15 mouse cellular contexts compared by ENCODE assay signal in genomic region chr2:167453814-167454213, GRCm38 (mm10). TPM values are rescaled to one million over a fixed set of nuclear protein-coding genes. Genes with fewer than 3 reads are reported as not detected.
A peak's percentile ranks its signal among the peaks of the same experiment; 100 is the strongest.
DNase-seq lines count a peak whose midpoint lies in the region; ATAC-seq and TF ChIP-seq lines count a peak whose summit lies in the region.
"Had no signal": no experiment of that assay in that cellular context is flagged by ENCODE, and none has a peak within 500 bp of the region (broad histone marks: within the 10 kb centered on the region; RNA-seq: fewer than 3 reads in every experiment).

No protein-coding gene starts in this region.

- ATAC-seq in kidney, embryonic 14.5 days (ENCODE audit: low FRiP score, low TSS enrichment) = no peak
- ATAC-seq in midbrain, postnatal 0 days (ENCODE audit: low FRiP score) = no peak
- ATAC-seq in midbrain, embryonic 16.5 days = no peak

- H3K4me3 ChIP-seq in kidney, embryonic 14.5 days (ENCODE audit: low read length) = no peak overlapping the region
- H3K4me3 ChIP-seq in midbrain, postnatal 0 days (ENCODE audit: low read depth, low read length) = no peak overlapping the region
- no peak overlapping the region for H3K4me3 ChIP-seq in midbrain, embryonic 16.5 days (ENCODE audit: low read depth, low read length)
- H3K4me3 ChIP-seq: embryonic facial prominence, embryonic 13.5 days; myocyte had no signal

- H3K9ac ChIP-seq in kidney, embryonic 14.5 days (ENCODE audit: low read depth, low read length) = no peak overlapping the region
- H3K9ac ChIP-seq in midbrain, postnatal 0 days (replicated peaks; ENCODE audit: low read length, poor library complexity, severe bottlenecking) = no peak overlapping the region
- no peak overlapping the region for H3K9ac ChIP-seq in midbrain, embryonic 16.5 days (ENCODE audit: low read depth, low read length)
- H3K9ac ChIP-seq: embryonic facial prominence, embryonic 13.5 days; hindbrain, embryonic 14.5 days had no signal

- no peaks in the 10 kb centered on the region for H3K27me3 ChIP-seq in kidney, embryonic 14.5 days (ENCODE audit: control insufficient read depth, insufficient read depth, low read length)
- H3K27me3 ChIP-seq in midbrain, postnatal 0 days (ENCODE audit: insufficient read depth, low read length) = no peaks in the 10 kb centered on the region
- H3K27me3 ChIP-seq in midbrain, embryonic 16.5 days (ENCODE audit: control insufficient read depth, insufficient read depth, low read depth, low read length) = no peaks in the 10 kb centered on the region
- H3K27me3 ChIP-seq: embryonic facial prominence, embryonic 13.5 days had no signal

- WGBS in kidney, embryonic 14.5 days = 79% methylated on average over 3 of the region's 3 CpGs
- 71% methylated on average over 3 of the region's 3 CpGs for WGBS in midbrain, postnatal 0 days
- 82% methylated on average over 3 of the region's 3 CpGs for WGBS in midbrain, embryonic 16.5 days

- DNase-seq in cerebellum, adult 11-12 months = peak; percentile 67
- DNase-seq in cerebellum, adult 11 months = no peak
- DNase-seq in kidney, postnatal 36 days = peak; percentile 35 to 67
- peak; percentile 42 for DNase-seq in midbrain, postnatal 0 days (ENCODE audit: low spot score)
- peak; percentile 56 to 77 for DNase-seq in cerebellum, postnatal 25 days
- DNase-seq in left cerebral cortex, adult 8-10 months (ENCODE audit: low spot score in 2 of 2) = no peak
- DNase-seq: heart, adult 18-20 months; kidney, adult 18-20 months; layer of hippocampus, postnatal 36 days; right cerebral cortex, postnatal 4 days had no signal

- H3K4me1 ChIP-seq in kidney, embryonic 14.5 days (ENCODE audit: control insufficient read depth, insufficient read depth, low read length) = no peaks in the 10 kb centered on the region
- no peaks in the 10 kb centered on the region for H3K4me1 ChIP-seq in midbrain, postnatal 0 days (ENCODE audit: insufficient read depth, low read length)
- H3K4me1 ChIP-seq in midbrain, embryonic 16.5 days (ENCODE audit: control insufficient read depth, insufficient read depth, low read length) = no peaks in the 10 kb centered on the region
- H3K4me1 ChIP-seq: embryonic facial prominence, embryonic 13.5 days had no signal

- no peak overlapping the region for H3K27ac ChIP-seq in kidney, embryonic 14.5 days (ENCODE audit: low read depth, low read length)
- H3K27ac ChIP-seq in midbrain, postnatal 0 days (ENCODE audit: low read depth, low read length) = no peak overlapping the region
- H3K27ac ChIP-seq in midbrain, embryonic 16.5 days (ENCODE audit: low read length) = no peak overlapping the region
- H3K27ac ChIP-seq: embryonic facial prominence, embryonic 13.5 days; hindbrain, embryonic 14.5 days had no signal

- H3K9me3 ChIP-seq in kidney, embryonic 14.5 days (ENCODE audit: control insufficient read depth, low read length) = no peaks in the 10 kb centered on the region
- H3K9me3 ChIP-seq in midbrain, postnatal 0 days (ENCODE audit: low read length) = no peaks in the 10 kb centered on the region
- H3K9me3 ChIP-seq in midbrain, embryonic 16.5 days (replicated peaks; ENCODE audit: control insufficient read depth, low read length, poor library complexity, severe bottlenecking) = no peaks in the 10 kb centered on the region
- H3K9me3 ChIP-seq: embryonic facial prominence, embryonic 13.5 days had no signal

- peaks cover 68% of the 10 kb centered on the region for H3K36me3 ChIP-seq in kidney, embryonic 14.5 days (ENCODE audit: control insufficient read depth, insufficient read depth, low read length)
- H3K36me3 ChIP-seq in midbrain, postnatal 0 days (ENCODE audit: insufficient read depth, low read length) = peaks cover 48% of the 10 kb centered on the region
- peaks cover 27% of the 10 kb centered on the region for H3K36me3 ChIP-seq in midbrain, embryonic 16.5 days (ENCODE audit: control insufficient read depth, insufficient read depth, low read length)

- H3K4me2 ChIP-seq in kidney, embryonic 14.5 days (replicated peaks; ENCODE audit: low read depth, low read length) = no peak overlapping the region
- no peak overlapping the region for H3K4me2 ChIP-seq in midbrain, postnatal 0 days (ENCODE audit: low read depth, low read length, poor library complexity, severe bottlenecking)
- no peak overlapping the region for H3K4me2 ChIP-seq in midbrain, embryonic 16.5 days (ENCODE audit: low read length)
- H3K4me2 ChIP-seq: embryonic facial prominence, embryonic 13.5 days; hindbrain, embryonic 14.5 days had no signal

- TF ChIP-seq CTCF in midbrain, postnatal 0 days (IDR thresholded peaks at IDR 0.05) = no peak

RNA-seq across cellular contexts. Expression of gene Slc9a8, which starts 32.3 kb away (rescaled TPM):
- polyA plus RNA-seq in kidney, embryonic 14.5 days (2014; fragmentation: Nextera tagmentation; extraction: Ambion mirVana) = 15.3 and 28.6 TPM in 2 replicates
- total RNA-seq in midbrain, postnatal 0 days (2014; rRNA removed) = 30.6 and 36.2 TPM in 2 replicates
- 17.9 TPM in 2 replicates for polyA plus RNA-seq in midbrain, postnatal 0 days (2015; fragmentation: Nextera tagmentation; extraction: Ambion mirVana)
- polyA plus RNA-seq in midbrain, embryonic 16.5 days (2015; fragmentation: Nextera tagmentation; extraction: Ambion mirVana) = 19.4 and 20.9 TPM in 2 replicates
- total RNA-seq in left cerebral cortex, adult 8-10 months (2022) = 10 to 100 TPM; 34.4 to 38.7 (median 35.1) TPM

RNA-seq across cellular contexts. Expression of gene Rnf114, which starts 38.6 kb away (rescaled TPM):
- polyA plus RNA-seq in kidney, embryonic 14.5 days (2014; fragmentation: Nextera tagmentation; extraction: Ambion mirVana) = 79.1 and 98.3 TPM in 2 replicates
- 78.2 and 83.4 TPM in 2 replicates for total RNA-seq in midbrain, postnatal 0 days (2014; rRNA removed)
- polyA plus RNA-seq in midbrain, postnatal 0 days (2015; fragmentation: Nextera tagmentation; extraction: Ambion mirVana) = 84.2 and 84.9 TPM in 2 replicates
- 111 and 121 TPM in 2 replicates for polyA plus RNA-seq in midbrain, embryonic 16.5 days (2015; fragmentation: Nextera tagmentation; extraction: Ambion mirVana)
- 10 to 100 TPM; 57.8 to 62.9 (median 60.1) TPM for total RNA-seq in left cerebral cortex, adult 8-10 months (2022)

RNA-seq across cellular contexts. Expression of gene Spata2, which starts 38.9 kb away (rescaled TPM):
- 10.8 and 17.4 TPM in 2 replicates for polyA plus RNA-seq in kidney, embryonic 14.5 days (2014; fragmentation: Nextera tagmentation; extraction: Ambion mirVana)
- total RNA-seq in midbrain, postnatal 0 days (2014; rRNA removed) = 39.2 and 41.5 TPM in 2 replicates
- polyA plus RNA-seq in midbrain, postnatal 0 days (2015; fragmentation: Nextera tagmentation; extraction: Ambion mirVana) = 27.6 and 29.9 TPM in 2 replicates
- polyA plus RNA-seq in midbrain, embryonic 16.5 days (2015; fragmentation: Nextera tagmentation; extraction: Ambion mirVana) = 32.2 and 34.4 TPM in 2 replicates
- 10 to 100 TPM; 66.1 to 71.2 (median 70.1) TPM for total RNA-seq in left cerebral cortex, adult 8-10 months (2022)

Comparison
In these comparisons a context has a peak if more than half of its experiments do, and no peak if none do; other contexts are left out.
1. DNase-seq: peak in cerebellum, adult 11-12 months (single experiment), kidney, postnatal 36 days (2 of 2), midbrain, postnatal 0 days (single experiment) and cerebellum, postnatal 25 days (2 of 2); none in cerebellum, adult 11 months (single experiment) and left cerebral cortex, adult 8-10 months (0 of 2).